Mouse (Mus musculus) hindbrain, embryonic 16.5 days (tissue): ENCODE measurements around the gene Hoxa9. TPM values are rescaled to one million over a fixed set of nuclear protein-coding genes. Genes with fewer than 3 reads are reported as not detected.

Source experiments
- ATAC-seq: fragments of 200-750 bp; cut with Nextera tagmentation; 2 replicates; pipeline ENCODE4 v1.8.0; 2017; ENCODE audit warnings: moderate TSS enrichment, moderate library complexity
- H3K27ac ChIP-seq: fragments of 300-500 bp; sonication (generic); 2 replicates; pipeline ENCODE4 v1.5.1; 2014; ENCODE audit warnings: low read depth, mild to moderate bottlenecking, control low read depth, low read length, moderate library complexity
- H3K27me3 ChIP-seq: fragments of 300-500 bp; sonication (generic); replicated peaks from 2 replicates; pipeline ENCODE4 v1.6.1; 2014; ENCODE audit warnings: low read length; ENCODE audit not compliant: control insufficient read depth, insufficient read depth
- H3K36me3 ChIP-seq: fragments of 300-500 bp; sonication (generic); 2 replicates; pipeline ENCODE4 v1.6.1; 2014; ENCODE audit warnings: mild to moderate bottlenecking, low read length, moderate library complexity, mixed read lengths; ENCODE audit not compliant: control insufficient read depth, insufficient read depth
- H3K4me1 ChIP-seq: fragments of 300-500 bp; sonication (generic); 2 replicates; pipeline ENCODE4 v1.6.1; 2014; ENCODE audit warnings: low read depth, low read length; ENCODE audit not compliant: control insufficient read depth, insufficient read depth
- H3K4me2 ChIP-seq: fragments of 300-500 bp; sonication (generic); 2 replicates; pipeline ENCODE4 v1.6.1; 2014; ENCODE audit warnings: mild to moderate bottlenecking, low read length, control low read depth, moderate library complexity
- H3K4me3 ChIP-seq: fragments of 300-500 bp; sonication (generic); 2 replicates; pipeline ENCODE4 v1.5.1; 2014; ENCODE audit warnings: mild to moderate bottlenecking, low read length, control low read depth, moderate library complexity
- H3K9ac ChIP-seq: fragments of 300-500 bp; sonication (generic); 2 replicates; pipeline ENCODE4 v1.6.1; 2014; ENCODE audit warnings: low read depth, mild to moderate bottlenecking, control low read depth, low read length, moderate library complexity
- H3K9me3 ChIP-seq: fragments of 300-500 bp; sonication (generic); 2 replicates; pipeline ENCODE4 v1.6.1; 2014; ENCODE audit warnings: mild to moderate bottlenecking, low read length, moderate library complexity; ENCODE audit not compliant: control insufficient read depth
- WGBS: fragments of 180-500 bp; shearing (Covaris S2); extraction: QIAGEN DNeasy Blood & Tissue Kit; methylation state at CpG from one replicate; pipeline ENCODE4 v1.1.7; 2014; 5-methylcytosine and 5-hydroxymethylcytosine counted together
- polyA plus RNA-seq: library from polyadenylated mRNA; unstranded; fragments of >200 nt; fragmentation: Nextera tagmentation; extraction: Ambion mirVana; gene quantifications from 2 replicates; pipeline ENCODE4 v1.2.1, GENCODE M21; 2015

The Hoxa9 gene
- polyA plus RNA-seq, 1 experiment from 2014 or later, result 0.48 TPM

DNA sequence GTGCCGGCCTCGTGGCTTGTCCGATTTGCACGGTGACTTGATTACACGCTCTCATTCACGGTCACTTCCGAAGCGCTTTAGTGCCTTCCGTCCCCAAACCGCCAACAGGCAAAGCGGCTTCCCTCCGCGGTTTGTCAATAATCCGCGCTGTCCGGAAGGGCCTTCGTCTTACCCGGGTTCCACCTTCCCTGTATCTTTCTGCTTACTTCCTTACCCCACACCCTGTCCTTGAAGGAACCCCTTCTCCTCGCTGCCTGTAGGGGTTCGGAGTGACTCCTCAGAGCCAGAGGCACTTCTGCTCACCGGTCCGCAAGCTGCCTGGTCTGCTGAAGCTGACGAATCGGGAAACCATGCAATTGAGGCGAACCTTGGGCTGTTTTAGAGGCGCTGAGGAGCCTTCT, 15.5 kb upstream of the Hoxa9 start:
- H3K9ac ChIP-seq, result no peak overlapping the region
- under 1% methylated on average over 26 of the region's 26 CpGs for WGBS
- H3K4me2 ChIP-seq, result no peak overlapping the region
- no peak overlapping the region for H3K27ac ChIP-seq
- peaks cover 4% of the 10 kb centered on the region; the same call in 1 of the 2 replicates for H3K9me3 ChIP-seq
- H3K27me3 ChIP-seq, result peaks cover 84% of the 10 kb centered on the region
- ATAC-seq, result no peak
- no peaks in the 10 kb centered on the region for H3K4me1 ChIP-seq
- no peak overlapping the region for H3K4me3 ChIP-seq
- H3K36me3 ChIP-seq, result no peaks in the 10 kb centered on the region

DNA sequence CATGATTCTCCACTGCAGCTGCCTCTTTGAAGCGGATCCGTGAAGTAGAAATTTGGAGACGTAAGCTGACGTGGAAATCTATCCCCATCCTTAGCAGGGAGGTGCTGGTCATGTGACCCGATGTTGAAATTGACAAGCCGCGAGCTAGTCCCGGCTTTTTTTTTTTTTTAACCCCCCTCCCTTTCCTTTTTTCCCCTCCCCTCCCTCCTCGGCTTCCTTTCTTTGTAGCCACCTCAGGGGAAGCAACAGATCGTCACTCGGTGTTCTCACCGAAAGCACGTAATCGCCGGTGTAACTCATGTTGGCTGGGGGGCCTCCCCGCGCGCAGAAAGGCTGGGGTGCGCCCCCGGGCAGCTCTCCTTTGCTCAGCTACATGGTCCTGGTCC, 14.9 kb upstream of the Hoxa9 start, which contains the start of gene Hoxa11:
Gene Hoxa11, minus strand, starts transcription at position 54 of the 386 bp plus-strand sequence.
- 1% methylated on average over 20 of the region's 20 CpGs for WGBS
- H3K27me3 ChIP-seq, result peaks cover 84% of the 10 kb centered on the region
- no peak within 1 kb of the TSS for H3K4me3 ChIP-seq

DNA sequence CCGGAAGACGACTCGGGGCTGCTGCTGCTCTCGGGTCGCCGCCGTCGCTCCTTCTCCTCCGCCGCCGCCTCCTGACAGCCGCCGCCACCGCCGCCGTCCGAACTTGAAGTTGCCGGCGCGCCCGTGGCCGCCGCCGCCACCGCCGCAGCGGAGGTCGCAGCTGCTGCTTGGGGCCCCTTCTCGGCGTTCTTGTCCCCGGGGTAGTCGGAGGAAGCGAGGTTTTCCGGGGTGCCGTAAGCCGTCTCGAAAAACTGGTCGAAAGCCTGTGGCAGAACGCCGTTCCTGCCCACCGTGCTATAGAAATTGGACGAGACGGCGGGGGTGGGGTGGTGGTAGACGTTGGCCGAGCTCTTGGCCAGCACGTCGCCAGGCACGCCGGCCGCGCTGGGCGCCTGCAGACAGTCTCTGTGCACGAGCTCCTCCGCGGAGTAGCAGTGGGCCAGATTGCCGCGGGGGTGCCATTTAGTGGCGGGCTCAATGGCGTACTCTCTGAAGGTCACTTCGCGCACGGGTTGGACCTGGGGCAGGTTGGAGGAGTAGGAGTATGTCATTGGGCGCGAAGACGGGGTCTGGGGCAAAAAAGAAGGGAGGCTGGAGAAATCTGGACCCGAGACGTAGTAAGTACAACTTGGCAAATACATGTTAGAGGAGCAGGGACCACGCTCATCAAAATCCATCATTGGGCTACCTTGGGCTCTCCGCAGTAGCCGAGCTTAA, 14.3 kb upstream of the Hoxa9 start:
- peaks cover 4% of the 10 kb centered on the region; the same call in 1 of the 2 replicates for H3K9me3 ChIP-seq
- peaks cover 85% of the 10 kb centered on the region for H3K27me3 ChIP-seq
- no peak overlapping the region for H3K9ac ChIP-seq
- peaks cover 2% of the 10 kb centered on the region; the same call in 1 of the 2 replicates for H3K4me1 ChIP-seq
- H3K36me3 ChIP-seq, result no peaks in the 10 kb centered on the region
- WGBS, result under 1% methylated on average over 67 of the region's 71 CpGs
- no peak overlapping the region for H3K4me3 ChIP-seq
- no peak for ATAC-seq
- H3K4me2 ChIP-seq, result no peak overlapping the region
- H3K27ac ChIP-seq, result no peak overlapping the region

More for the DNA sequence above, 14.9 kb upstream of the Hoxa9 start, which contains the start of gene Hoxa11:
- Histone ChIP-seq H3K36me3 (no peaks in the 10 kb centered on the region), H3K9me3 (peaks cover 4% of the 10 kb centered on the region; the same call in 1 of the 2 replicates), H3K27ac (no peak within 1 kb of the TSS), H3K4me2 (no peak within 1 kb of the TSS), H3K4me1 (no peaks in the 10 kb centered on the region), H3K9ac (no peak within 1 kb of the TSS)
- no peak for ATAC-seq

DNA sequence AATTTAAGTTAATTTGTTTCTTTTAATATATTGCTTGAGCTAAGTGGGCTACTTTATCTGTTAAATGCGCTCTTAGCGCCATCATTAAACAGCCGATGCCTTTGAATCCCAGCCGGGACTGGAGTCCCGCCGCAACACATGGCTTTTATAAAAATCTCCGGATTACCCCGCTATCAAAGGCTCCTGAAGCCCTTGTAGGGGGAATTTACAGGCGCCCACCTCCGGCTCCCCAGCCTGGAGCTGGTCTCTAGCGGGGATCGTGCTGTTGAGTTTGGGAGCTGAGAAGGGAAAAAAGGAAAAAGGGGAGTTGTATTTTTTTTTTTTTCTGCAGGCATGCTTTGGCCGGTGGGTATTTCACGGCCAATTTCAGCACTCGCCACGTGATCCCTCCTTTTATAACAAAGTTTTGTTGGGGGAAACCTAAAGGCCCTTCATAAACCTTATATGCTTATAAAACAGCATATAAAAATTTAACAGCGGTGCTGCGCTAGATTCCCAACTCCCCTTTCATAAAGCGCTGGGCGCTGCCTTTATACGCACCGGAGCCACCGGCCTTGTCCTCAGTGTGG, 13.7 kb upstream of the Hoxa9 start:
- no peak overlapping the region for H3K9ac ChIP-seq
- 2% methylated on average over 23 of the region's 23 CpGs for WGBS
- no peaks in the 10 kb centered on the region for H3K36me3 ChIP-seq
- H3K27ac ChIP-seq, result no peak overlapping the region
- no peak overlapping the region for H3K4me2 ChIP-seq
- peaks cover 4% of the 10 kb centered on the region; the same call in 1 of the 2 replicates for H3K9me3 ChIP-seq
- no peak overlapping the region for H3K4me3 ChIP-seq
- ATAC-seq, result no peak
- peaks cover 4% of the 10 kb centered on the region; the same call in 1 of the 2 replicates for H3K4me1 ChIP-seq
- H3K27me3 ChIP-seq, result peaks cover 85% of the 10 kb centered on the region

DNA sequence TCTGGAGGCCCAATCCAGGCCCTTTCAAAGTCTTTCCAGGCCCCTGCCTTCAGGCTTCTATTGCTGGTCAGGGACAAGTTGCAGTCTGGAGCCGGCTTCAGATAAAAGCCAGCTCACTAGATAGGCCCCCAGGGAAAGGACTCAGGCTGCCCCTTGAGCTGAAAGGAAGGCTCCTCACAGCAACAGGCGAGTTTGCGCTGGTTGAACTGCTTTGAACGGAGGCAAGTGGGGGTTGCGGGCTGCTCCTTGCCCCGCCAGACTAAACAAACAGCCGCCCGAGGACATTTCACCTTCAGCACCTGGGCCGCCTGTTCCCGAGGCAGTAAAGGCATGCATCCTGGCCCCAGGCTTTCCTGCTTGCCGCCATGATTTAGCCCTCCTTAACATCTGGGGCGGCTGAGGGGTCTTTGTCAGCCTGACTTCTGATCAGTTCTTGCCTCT, 12.8 kb upstream of the Hoxa9 start:
- H3K27me3 ChIP-seq, result peaks cover 86% of the 10 kb centered on the region
- H3K4me2 ChIP-seq, result no peak overlapping the region
- 4% methylated on average over 12 of the region's 12 CpGs for WGBS
- no peak for ATAC-seq
- no peak overlapping the region for H3K9ac ChIP-seq
- H3K4me3 ChIP-seq, result no peak overlapping the region
- no peak overlapping the region for H3K27ac ChIP-seq
- peaks cover 4% of the 10 kb centered on the region; the same call in 1 of the 2 replicates for H3K9me3 ChIP-seq
- peaks cover 4% of the 10 kb centered on the region; the same call in 1 of the 2 replicates for H3K4me1 ChIP-seq
- no peaks in the 10 kb centered on the region for H3K36me3 ChIP-seq

DNA sequence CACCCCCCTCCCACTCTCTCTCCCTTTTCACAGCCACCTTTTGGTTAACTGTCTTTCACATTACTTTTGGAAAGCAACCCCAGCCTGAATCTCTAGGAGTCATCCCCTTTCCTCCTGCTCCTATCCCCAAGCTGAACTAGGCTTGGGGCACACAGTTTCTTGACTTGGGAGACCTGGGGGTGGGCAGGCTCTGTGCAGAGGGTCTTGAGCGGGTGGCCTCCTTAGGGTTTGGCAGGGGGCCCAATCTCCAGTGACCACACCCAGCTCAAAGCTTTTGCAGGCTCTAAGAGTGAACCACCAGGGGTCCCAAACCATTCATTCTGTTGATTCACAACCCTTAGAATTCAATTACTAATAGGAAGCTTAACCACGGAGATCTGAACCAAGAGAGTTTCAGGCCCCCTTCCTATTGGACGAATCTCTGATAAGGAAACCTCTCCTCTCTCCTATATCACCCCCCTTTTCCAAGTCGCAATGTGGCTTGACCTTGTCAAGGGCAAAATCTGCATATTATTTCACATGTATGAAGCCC, 12.0 kb upstream of the Hoxa9 start:
- no peak overlapping the region for H3K27ac ChIP-seq
- H3K36me3 ChIP-seq, result no peaks in the 10 kb centered on the region
- H3K27me3 ChIP-seq, result peaks cover 81% of the 10 kb centered on the region
- peaks cover 4% of the 10 kb centered on the region; the same call in 1 of the 2 replicates for H3K4me1 ChIP-seq
- WGBS, result 2% methylated on average over 4 of the region's 4 CpGs
- no peak overlapping the region for H3K4me2 ChIP-seq
- H3K4me3 ChIP-seq, result no peak overlapping the region
- ATAC-seq, result no peak
- peaks cover 4% of the 10 kb centered on the region; the same call in 1 of the 2 replicates for H3K9me3 ChIP-seq
- H3K9ac ChIP-seq, result no peak overlapping the region

DNA sequence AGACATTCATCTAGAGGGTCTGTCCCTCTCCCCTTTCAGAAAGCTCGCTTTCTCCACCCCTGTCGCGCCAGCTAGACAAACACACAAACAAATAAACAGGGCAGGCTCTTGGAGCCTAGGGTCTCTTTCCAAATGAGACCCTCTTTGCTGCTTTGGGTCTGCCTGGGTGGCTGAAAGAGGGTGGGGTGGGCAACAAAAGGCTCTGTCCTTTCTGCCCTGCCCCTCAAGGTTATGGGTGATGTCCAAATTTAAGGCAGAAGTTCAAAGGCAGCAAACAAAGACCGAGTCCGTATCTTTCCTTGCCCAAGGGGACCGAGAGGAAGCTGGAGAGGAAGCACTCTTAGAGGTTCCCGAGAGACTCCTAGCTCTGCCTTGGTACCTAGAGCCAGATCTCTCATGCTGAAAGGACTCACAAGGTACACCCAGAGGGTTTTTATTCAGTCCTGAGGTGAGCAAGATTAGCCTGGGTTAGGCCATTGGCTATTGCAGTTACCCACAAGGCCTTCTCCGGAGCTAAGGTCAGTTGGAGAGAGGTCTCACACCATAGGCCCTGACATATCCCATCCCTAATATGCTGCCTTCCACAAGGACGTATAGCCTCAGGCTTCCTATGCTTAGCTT, 10.2 kb upstream of the Hoxa9 start:
- Histone ChIP-seq H3K27me3 (peaks cover 84% of the 10 kb centered on the region), H3K27ac (no peak overlapping the region), H3K9me3 (peaks cover 4% of the 10 kb centered on the region; the same call in 1 of the 2 replicates), H3K4me3 (no peak overlapping the region), H3K36me3 (no peaks in the 10 kb centered on the region), H3K4me1 (peaks cover 4% of the 10 kb centered on the region; the same call in 1 of the 2 replicates), H3K4me2 (no peak overlapping the region), H3K9ac (no peak overlapping the region)
- WGBS, result 4% methylated on average over 9 of the region's 9 CpGs
- ATAC-seq, result no peak

DNA sequence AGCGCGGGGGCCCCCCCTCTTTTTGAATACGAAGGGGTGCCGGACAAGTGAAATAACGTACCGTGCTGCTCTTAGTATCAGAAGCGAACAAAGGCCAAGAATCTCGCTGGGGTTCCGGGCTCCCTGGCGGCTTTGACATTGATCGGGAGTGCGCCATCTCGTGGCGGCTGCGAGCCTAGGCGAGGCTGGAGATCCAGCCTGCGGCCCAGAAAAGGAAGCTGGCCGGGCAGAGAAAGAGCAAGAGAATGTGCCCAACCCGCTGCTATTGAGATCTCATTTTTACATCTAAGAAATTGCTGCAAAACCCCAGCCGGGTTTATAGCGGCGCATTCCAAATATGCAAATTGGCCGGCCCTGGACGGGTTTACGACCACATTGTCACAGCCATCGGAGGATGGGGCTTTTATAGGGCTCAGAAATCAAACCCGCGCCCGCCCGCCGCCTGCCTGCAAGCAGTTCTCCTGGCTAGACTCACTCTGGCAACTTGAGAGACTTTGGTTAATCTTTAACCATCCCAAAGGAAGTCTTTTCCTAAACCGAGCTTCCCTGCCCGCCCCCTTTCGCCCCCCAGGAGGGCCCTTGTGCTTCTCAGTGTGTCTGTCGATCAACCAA, 9.6 kb upstream of the Hoxa9 start, which contains the start of gene Hoxa10:
Gene Hoxa10, minus strand, starts transcription at position 466 of the 612 bp plus-strand sequence.
- no peak for ATAC-seq
- H3K27ac ChIP-seq, result no peak within 1 kb of the TSS
- whole genome bisulfite sequencing, result 1% methylated on average over 35 of the region's 35 CpGs
- peaks cover 85% of the 10 kb centered on the region for H3K27me3 ChIP-seq
- peaks cover 2% of the 10 kb centered on the region; the same call in 1 of the 2 replicates for H3K9me3 ChIP-seq
- H3K36me3 ChIP-seq, result no peaks in the 10 kb centered on the region
- no peak within 1 kb of the TSS; the same call in 1 of the 2 replicates for H3K4me3 ChIP-seq
- peaks cover 4% of the 10 kb centered on the region; the same call in 1 of the 2 replicates for H3K4me1 ChIP-seq
- H3K4me2 ChIP-seq, result 0 out of 2 replicates have a peak within 1 kb of the TSS, but pooled peaks have one; percentile 6
- H3K9ac ChIP-seq, result no peak within 1 kb of the TSS
